Mouse (Mus musculus) stomach, postnatal 0 days (tissue): ENCODE data around the gene Mtmr12.

Experiments
- CTCF ChIP-seq: IDR thresholded peaks from 2 replicates; pipeline ENCODE4 v1.5.1; 2016; ENCODE audit warnings: antibody characterized with exemption, low read depth, mild to moderate bottlenecking, moderate library complexity
- EP300 ChIP-seq: optimal IDR thresholded peaks from 2 replicates; pipeline ENCODE3; 2016; ENCODE audit warnings: antibody characterized with exemption

DNA sequence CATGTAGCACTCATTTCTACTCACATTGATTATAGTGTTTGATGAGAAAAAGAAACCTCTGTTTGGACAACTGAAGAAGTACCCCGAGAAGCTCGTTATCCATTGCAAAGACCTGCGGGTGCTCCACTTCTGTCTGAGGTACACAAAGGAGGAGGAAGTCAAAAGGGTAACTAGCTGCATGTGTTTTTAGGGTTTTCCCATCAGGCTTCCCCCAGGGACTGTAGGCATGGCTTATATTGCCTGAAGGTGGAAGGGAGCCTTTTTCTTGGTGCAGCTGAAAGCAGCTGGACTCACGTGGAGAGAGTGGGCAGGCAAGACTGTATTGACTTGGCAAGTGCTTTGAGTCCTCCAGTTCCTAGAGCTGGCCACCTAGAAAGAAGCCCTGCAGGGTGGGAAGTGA is 31.2 kb downstream of the Mtmr12 start:
- TF ChIP-seq CTCF (no peak), EP300 (no peak)
